Mouse (Mus musculus): Measurements from ENCODE around the gene Ncstn. TPM values are rescaled to one million over a fixed set of nuclear protein-coding genes. Genes with fewer than 3 reads are reported as not detected.

The Ncstn gene
- polyA plus RNA-seq, 1 experiment from 2014 or later, result 144 TPM

DNA sequence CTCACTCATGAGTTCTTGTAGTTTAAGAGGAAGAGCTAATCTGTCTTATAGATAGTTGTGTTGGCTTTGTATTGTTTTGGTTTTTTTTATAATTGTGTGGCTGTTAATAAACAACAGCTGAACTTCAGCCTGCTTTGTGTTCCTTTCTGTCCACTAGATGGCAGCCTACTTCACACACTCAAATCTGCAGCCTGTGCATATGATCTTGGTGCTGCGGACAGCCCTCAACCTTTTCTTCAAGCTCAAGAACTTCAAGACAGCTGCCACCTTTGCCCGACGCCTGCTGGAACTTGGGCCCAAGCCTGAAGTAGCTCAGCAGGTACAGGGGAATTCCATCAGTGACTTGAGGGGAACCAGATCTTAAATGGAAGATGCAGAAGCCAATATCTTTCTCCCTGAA lies 37.1 kb upstream of the Ncstn start:
- TF ChIP-seq CTCF (IDR thresholded peaks at IDR 0.05), result peak; percentile 85
- in situ Hi-C loops (cut with MboI; ENCODE audit: low pct_unique_long_range_greater_than_20kb), result loop anchor here (5.0 kb wide), 1 partner anchor 193 kb away; no protein-coding TSS in a partner anchor
- ATAC-seq (no peak), DNase-seq (ENCODE audit: low read depth, low spot score) (no peak)
- ChIA-PET POLR2A (interaction anchor here (0.9 kb wide), 2 partner anchors 77 to 190 kb away, joined by 3 read pairs; no protein-coding TSS in a partner anchor), CTCF (interaction anchor here (0.6 to 5.1 kb wide), 29 partner anchors 10 to 237 kb away, joined by 3 to 43 read pairs (median 4); partner anchors contain the start of genes Copa and Ncstn)
- H3K27me3 ChIP-seq, result no peaks in the 10 kb centered on the region

DNA sequence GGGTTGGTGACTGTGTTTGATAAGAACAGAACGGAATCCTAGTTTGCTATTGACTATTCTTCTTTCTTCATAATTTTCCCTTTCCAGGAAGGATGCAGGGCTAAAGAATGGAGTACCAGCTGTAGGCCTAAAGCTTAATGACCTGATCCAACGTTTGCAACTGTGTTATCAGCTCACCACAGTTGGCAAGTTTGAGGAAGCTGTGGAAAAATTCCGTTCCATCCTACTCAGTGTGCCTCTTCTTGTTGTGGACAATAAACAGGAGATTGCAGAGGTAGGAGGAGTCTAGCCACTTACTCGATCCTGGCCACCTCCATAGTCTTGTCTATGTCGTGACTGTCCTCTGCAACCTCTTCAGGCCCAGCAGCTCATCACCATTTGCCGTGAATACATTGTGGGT lies 36.5 kb upstream of the Ncstn start:
- in situ Hi-C loops (cut with MboI; ENCODE audit: low pct_unique_long_range_greater_than_20kb), result loop anchor here (5.0 kb wide), 1 partner anchor 193 kb away; no protein-coding TSS in a partner anchor
- H3K27me3 ChIP-seq, result no peaks in the 10 kb centered on the region
- ChIA-PET CTCF (interaction anchor here (0.6 to 5.1 kb wide), 27 partner anchors 10 to 238 kb away, joined by 3 to 43 read pairs (median 4); partner anchors contain the start of genes Copa and Ncstn), POLR2A (interaction anchor here (0.9 kb wide), 1 partner anchor 191 kb away, joined by 3 read pairs; no protein-coding TSS in a partner anchor)
- DNase-seq (ENCODE audit: low read depth, low spot score) (no peak), ATAC-seq (no peak)
- no peak for TF ChIP-seq CTCF (IDR thresholded peaks at IDR 0.05)

DNA sequence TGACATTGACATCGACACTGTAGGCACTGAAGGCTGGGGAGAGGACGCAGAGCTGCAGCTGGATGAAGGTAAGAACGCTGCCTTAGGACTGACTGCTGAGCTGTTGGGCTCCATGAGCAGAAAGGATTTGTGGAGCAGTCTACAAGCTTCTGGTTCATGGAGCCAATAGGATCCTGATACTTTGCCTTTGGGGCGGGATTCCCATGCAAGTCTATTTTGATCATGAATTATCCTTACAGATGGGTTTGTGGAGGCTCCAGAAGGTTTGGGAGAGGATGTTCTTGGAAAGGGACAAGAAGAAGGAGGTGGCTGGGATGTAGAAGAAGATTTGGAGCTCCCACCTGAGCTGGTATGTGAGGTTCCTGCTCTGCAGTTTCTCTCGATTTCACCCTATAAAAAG lies 34.4 kb upstream of the Ncstn start:
- ATAC-seq, result no peak
- in situ Hi-C loops (cut with MboI; ENCODE audit: low pct_unique_long_range_greater_than_20kb), result loop anchor here (5.0 kb wide), 1 partner anchor 195 kb away; no protein-coding TSS in a partner anchor
- POLR2A ChIA-PET, result no interaction called here
- no peak for DNase-seq (ENCODE audit: low read depth, low spot score)
- CTCF ChIA-PET, result interaction anchor here (0.6 to 1.0 kb wide), 3 partner anchors 9 to 208 kb away, joined by 3 to 4 read pairs (median 4); partner anchors contain the start of gene Pex19
- no peaks in the 10 kb centered on the region for H3K27me3 ChIP-seq
- TF ChIP-seq CTCF (IDR thresholded peaks at IDR 0.05), result no peak

DNA sequence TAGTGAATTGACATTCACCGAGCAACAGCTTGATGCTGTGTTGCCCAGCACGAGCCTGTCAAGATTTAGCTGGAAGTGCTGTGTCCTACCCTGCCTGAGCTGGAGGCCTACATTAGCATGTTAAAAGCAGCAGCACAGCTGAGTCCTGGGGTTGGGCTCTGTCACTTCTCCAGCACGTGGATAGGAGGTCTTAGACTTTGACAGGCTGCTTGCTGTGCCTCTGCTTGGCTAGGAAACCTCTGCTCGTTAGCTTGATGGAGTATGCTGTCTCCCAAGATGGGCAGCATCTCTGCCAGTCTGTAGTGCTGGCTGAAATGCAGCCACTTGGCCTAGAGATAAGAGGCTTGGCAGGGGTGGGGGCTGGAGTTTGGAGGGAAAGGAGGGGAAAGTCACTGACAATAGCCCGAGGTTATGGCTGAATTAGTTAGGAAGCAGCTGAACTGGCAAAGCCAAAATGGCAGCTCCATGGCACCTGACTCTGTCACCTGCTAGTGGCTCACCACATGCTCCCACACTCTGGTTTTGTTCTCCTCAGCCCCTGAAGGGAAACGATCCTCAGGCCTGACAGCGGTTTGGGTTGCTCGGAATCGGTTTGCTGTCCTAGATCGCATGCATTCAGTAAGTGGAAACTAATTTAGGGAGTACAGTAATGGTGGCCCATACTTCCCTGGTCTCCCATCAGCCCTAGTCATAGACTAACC lies 25.3 kb upstream of the Ncstn start:
- in situ Hi-C loops (cut with MboI; ENCODE audit: low pct_unique_long_range_greater_than_20kb), result no loop called here
- ChIA-PET POLR2A (interaction anchor here (0.8 kb wide), 1 partner anchor 34 kb away, joined by 4 read pairs; no protein-coding TSS in a partner anchor), CTCF (interaction anchor here (0.9 to 8.6 kb wide), 2 partner anchors 9 to 13 kb away, joined by 3 to 43 read pairs; no protein-coding TSS in a partner anchor)
- DNase-seq (ENCODE audit: low read depth, low spot score) (no peak), ATAC-seq (no peak)
- no peak for TF ChIP-seq CTCF (IDR thresholded peaks at IDR 0.05)
- H3K27me3 ChIP-seq, result no peaks in the 10 kb centered on the region

DNA sequence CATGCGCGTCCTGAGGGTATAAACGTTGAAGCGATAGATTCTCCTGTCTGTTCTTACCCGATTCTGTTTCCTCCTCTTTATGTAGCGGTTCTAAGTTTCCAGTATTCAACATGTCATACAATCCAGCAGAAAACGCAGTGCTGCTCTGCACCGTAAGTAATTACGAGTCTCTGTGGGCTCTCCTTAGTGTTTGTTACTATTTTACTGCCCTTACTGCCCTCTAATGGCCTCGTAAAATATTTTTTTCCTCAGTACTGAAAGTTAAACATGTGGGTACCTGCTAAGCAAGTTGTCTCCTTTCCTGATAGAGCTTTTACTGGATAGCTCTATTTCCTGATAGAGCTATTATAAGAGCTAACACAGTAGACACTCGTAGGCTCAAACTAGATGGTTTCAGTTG lies 22.5 kb upstream of the Ncstn start:
- DNase-seq (ENCODE audit: low read depth, low spot score), result no peak
- ChIA-PET POLR2A (no interaction called here), CTCF (interaction anchor here (1.5 to 8.6 kb wide), 2 partner anchors 16 to 20 kb away, joined by 5 to 43 read pairs; no protein-coding TSS in a partner anchor)
- in situ Hi-C loops (cut with MboI; ENCODE audit: low pct_unique_long_range_greater_than_20kb), result no loop called here
- no peaks in the 10 kb centered on the region for H3K27me3 ChIP-seq
- ATAC-seq, result no peak
- TF ChIP-seq CTCF (IDR thresholded peaks at IDR 0.05), result no peak

DNA sequence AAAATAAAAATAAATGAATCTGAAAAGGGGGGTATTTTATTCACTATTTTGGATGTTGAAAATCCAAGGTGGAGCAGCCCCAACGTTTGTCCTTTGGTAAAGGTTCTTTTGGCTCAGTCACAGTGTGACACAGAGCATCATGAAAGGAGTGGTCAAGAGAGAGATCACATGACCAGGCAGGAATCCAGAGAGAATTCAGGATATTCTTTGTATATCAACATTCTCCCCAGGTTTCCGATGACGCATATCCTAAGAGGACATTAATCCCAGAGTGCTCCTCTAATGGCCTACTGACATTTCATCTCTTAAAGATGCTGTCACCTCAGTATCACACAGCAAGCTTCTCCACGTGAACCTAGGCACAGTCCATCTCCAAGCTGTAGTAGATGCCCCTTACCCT lies 21.0 kb upstream of the Ncstn start:
- POLR2A ChIA-PET, result no interaction called here
- in situ Hi-C loops (cut with MboI; ENCODE audit: low pct_unique_long_range_greater_than_20kb), result no loop called here
- ATAC-seq (no peak), DNase-seq (ENCODE audit: low read depth, low spot score) (no peak)
- TF ChIP-seq CTCF (IDR thresholded peaks at IDR 0.05), result no peak
- no peaks in the 10 kb centered on the region for H3K27me3 ChIP-seq
- CTCF ChIA-PET, result interaction anchor here (0.8 to 8.6 kb wide), 2 partner anchors 8 to 17 kb away, joined by 3 to 43 read pairs; no protein-coding TSS in a partner anchor

DNA sequence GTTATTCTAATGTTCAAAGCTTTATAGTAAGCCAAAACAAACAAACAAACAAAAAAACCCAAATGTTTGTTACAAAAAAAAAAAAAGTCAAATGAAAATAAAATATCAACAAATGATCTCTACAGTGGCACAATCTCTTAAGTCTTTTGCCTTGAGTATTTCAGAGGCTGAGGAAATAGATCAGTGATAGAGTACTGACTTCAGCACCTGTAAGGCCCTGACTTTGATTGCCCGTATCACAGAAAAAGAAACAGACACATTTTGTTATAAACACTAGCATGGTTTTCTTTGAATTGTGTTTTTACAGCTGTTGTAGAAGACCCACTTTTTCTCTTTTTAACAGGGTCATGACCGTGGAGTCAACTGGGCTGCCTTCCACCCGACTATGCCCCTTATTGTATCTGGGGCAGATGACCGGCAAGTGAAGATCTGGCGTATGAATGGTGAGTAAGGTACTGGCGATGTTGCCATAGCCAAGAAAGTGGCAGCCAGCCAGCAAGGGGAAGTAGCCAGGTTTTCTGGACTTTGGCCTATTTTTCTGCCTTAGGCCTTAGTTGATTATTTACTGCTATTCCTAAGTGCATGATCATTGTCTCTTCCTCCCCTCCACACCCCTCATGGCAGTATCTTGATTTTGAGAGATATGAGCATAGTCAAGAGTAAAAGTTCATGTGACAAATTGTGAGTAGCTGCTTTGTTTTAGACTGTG lies 16.9 kb upstream of the Ncstn start:
- in situ Hi-C loops (cut with MboI; ENCODE audit: low pct_unique_long_range_greater_than_20kb), result no loop called here
- ChIA-PET POLR2A (no interaction called here), CTCF (interaction anchor here (1.3 to 3.7 kb wide), 3 partner anchors 15 to 20 kb away, joined by 3 to 12 read pairs (median 5); no protein-coding TSS in a partner anchor)
- DNase-seq (ENCODE audit: low read depth, low spot score), result no peak
- H3K27me3 ChIP-seq, result no peaks in the 10 kb centered on the region
- no peak for ATAC-seq
- TF ChIP-seq CTCF (IDR thresholded peaks at IDR 0.05), result no peak

DNA sequence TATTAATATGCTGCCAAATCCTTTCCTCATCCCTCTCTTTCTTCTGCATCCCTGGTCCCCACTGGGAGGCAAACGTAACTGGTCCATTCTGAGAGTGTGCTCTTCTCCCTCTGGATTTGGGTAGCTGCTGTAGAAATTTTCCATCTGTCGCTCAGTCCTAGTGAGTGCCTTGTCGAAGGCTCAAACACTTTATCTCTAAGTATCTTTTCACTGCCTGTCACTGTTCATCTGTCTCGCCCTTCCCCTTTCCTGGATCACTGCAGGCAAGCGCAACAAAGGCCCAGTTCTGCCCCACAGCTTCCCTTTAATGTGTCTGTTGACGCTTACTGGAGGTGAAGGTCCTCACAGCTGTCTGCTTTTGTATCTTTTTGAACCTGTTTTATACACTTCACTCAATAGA lies 12.6 kb upstream of the Ncstn start:
- in situ Hi-C loops (cut with MboI; ENCODE audit: low pct_unique_long_range_greater_than_20kb), result no loop called here
- DNase-seq (ENCODE audit: low read depth, low spot score) (no peak), ATAC-seq (no peak)
- POLR2A ChIA-PET, result no interaction called here
- no peak for TF ChIP-seq CTCF (IDR thresholded peaks at IDR 0.05)
- CTCF ChIA-PET, result interaction anchor here (1.0 to 1.7 kb wide), 5 partner anchors 9 to 230 kb away, joined by 3 read pairs; no protein-coding TSS in a partner anchor
- no peaks in the 10 kb centered on the region for H3K27me3 ChIP-seq

DNA sequence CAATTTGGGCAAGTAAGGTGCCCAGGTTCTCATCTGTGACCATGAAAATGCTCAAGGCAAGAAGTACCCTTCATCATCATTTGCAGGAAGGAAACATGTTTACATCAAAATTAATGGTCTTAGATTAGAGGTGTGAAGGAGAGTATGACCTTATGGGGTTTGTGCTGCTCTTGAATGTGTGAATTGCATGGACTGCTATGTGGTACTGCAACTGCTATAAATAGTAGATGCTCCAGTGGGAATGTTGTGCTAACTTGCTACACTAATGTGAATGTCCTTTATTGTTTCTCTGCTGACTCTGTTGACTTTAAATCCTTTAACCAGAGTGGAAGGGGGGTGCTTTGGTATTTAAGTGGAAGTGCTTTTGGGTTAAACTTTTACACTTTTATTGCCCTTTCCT lies 11.7 kb upstream of the Ncstn start:
- TF ChIP-seq CTCF (IDR thresholded peaks at IDR 0.05), result no peak
- no peak for ATAC-seq
- no peaks in the 10 kb centered on the region for H3K27me3 ChIP-seq
- POLR2A ChIA-PET, result no interaction called here
- DNase-seq (ENCODE audit: low read depth, low spot score), result no peak
- CTCF ChIA-PET, result interaction anchor here (1.0 to 1.3 kb wide), 3 partner anchors 13 to 230 kb away, joined by 3 read pairs; no protein-coding TSS in a partner anchor
- in situ Hi-C loops (cut with MboI; ENCODE audit: low pct_unique_long_range_greater_than_20kb), result no loop called here

DNA sequence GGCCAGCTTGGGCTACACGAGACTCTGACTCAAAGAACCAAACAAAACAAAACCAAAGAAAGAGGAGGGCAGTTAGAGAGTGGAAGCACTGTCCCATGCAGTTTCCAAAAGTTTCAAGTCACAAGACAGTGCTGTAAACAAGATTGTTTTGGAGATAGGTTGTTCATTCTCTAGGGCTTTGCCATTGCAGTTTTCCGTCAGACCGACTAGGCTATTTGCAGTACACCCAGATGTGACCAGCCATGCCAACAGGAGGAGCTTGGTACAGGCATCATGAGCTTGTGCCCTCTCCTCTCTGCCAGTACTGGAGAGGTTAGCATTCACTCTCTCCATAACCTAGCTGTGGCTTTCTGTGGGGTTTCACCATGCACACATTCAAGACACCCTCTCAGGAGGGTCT lies 10.9 kb upstream of the Ncstn start:
- DNase-seq (ENCODE audit: low read depth, low spot score) (no peak), ATAC-seq (no peak)
- POLR2A ChIA-PET, result no interaction called here
- TF ChIP-seq CTCF (IDR thresholded peaks at IDR 0.05), result no peak
- CTCF ChIA-PET, result no interaction called here
- in situ Hi-C loops (cut with MboI; ENCODE audit: low pct_unique_long_range_greater_than_20kb), result no loop called here
- no peaks in the 10 kb centered on the region for H3K27me3 ChIP-seq
